Mouse (Mus musculus): ENCODE measurements at regions not wholly inside any gene's neighbourhood (a gene's known extent, or its start where the extent isn't known, plus 50 kb on each side); places are given as distances from the start of the nearest gene placed in this dataset.
A peak's percentile ranks its signal among the peaks of the same experiment; 100 is the strongest.

DNA sequence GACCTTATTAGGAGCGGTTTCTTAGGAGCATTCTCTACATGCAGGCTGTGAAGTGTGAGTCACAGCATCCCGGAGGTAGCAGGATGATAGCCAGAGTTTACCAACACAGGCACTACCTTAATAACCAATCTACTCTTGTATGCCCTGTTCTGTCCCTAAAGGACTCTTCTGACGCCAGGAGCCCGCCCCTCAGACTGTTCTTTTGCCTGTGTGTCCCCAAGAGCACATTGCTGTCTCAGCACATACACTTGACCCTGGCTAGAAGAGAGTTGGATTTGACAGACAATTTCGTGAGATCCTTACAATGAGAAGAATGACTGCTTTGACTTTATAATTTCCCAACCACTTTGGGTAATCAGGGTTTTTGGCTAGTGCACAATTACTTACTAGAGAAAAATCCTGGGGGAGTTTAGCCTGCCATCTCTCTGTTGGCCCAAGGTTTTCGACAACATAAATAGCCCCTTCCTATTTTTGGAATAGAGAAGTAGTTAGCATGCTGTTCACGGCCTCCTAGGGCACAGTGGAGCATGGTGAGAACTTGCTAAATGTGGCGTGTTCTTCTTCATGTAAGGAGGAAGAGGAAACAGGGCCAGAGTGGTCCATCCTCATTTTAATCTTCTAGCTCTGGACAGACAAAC lies 122.3 kb upstream of the C1qtnf7 start:
- intact Hi-C loops (cut with DNase I) = no loop called here
- Histone ChIP-seq H3K27ac (no peak overlapping the region), H3K27me3 (ENCODE audit: control insufficient read depth, insufficient read depth, low read length) (no peaks in the 10 kb centered on the region), H3K4me1 (ENCODE audit: control insufficient read depth, insufficient read depth, low read length) (no peaks in the 10 kb centered on the region), H3K36me3 (ENCODE audit: control insufficient read depth, insufficient read depth, low read length) (peaks cover 1% of the 10 kb centered on the region; the same call in 1 of the 2 replicates), H3K4me3 (no peak overlapping the region), H3K9ac (ENCODE audit: low read depth, low read length) (no peak overlapping the region), H3K79me2 (replicated peaks; ENCODE audit: control insufficient read depth, insufficient read depth, low read length) (no peaks in the 10 kb centered on the region)
- no peak for DNase-seq
- 45% methylated on average over 8 of the region's 8 CpGs for WGBS
- TF ChIP-seq CTCF (IDR thresholded peaks at IDR 0.05) (no peak), POLR2A (IDR thresholded peaks at IDR 0.05; ENCODE audit: insufficient read depth, low read depth, low read length) (no peak), EP300 (IDR thresholded peaks at IDR 0.05; ENCODE audit: insufficient read depth, low read depth, low read length) (no peak)

GRCm38 (mm10) chr5:43417259-43417658 lies 98.1 kb upstream of the C1qtnf7 start:
- Histone ChIP-seq H3K79me2 (replicated peaks; ENCODE audit: control insufficient read depth, insufficient read depth, low read length) (no peaks in the 10 kb centered on the region), H3K9ac (ENCODE audit: low read depth, low read length) (no peak overlapping the region), H3K27me3 (ENCODE audit: control insufficient read depth, insufficient read depth, low read length) (no peaks in the 10 kb centered on the region), H3K27ac (no peak overlapping the region), H3K4me3 (no peak overlapping the region), H3K4me1 (ENCODE audit: control insufficient read depth, insufficient read depth, low read length) (no peaks in the 10 kb centered on the region), H3K36me3 (ENCODE audit: control insufficient read depth, insufficient read depth, low read length) (no peaks in the 10 kb centered on the region)
- intact Hi-C loops (cut with DNase I) = no loop called here
- WGBS = 98% methylated on average over 2 of the region's 2 CpGs
- DNase-seq = no peak
- TF ChIP-seq CTCF (IDR thresholded peaks at IDR 0.05) (no peak), EP300 (IDR thresholded peaks at IDR 0.05; ENCODE audit: insufficient read depth, low read depth, low read length) (no peak), POLR2A (IDR thresholded peaks at IDR 0.05; ENCODE audit: insufficient read depth, low read depth, low read length) (no peak)

GRCm38 (mm10) chr5:43422815-43423687 lies 92.3 kb upstream of the C1qtnf7 start:
- no peak overlapping the region for H3K9ac ChIP-seq (ENCODE audit: low read depth, low read length)
- no peak overlapping the region for H3K4me3 ChIP-seq
- H3K27ac ChIP-seq = no peak overlapping the region
- H3K79me2 ChIP-seq (replicated peaks; ENCODE audit: control insufficient read depth, insufficient read depth, low read length) = no peaks in the 10 kb centered on the region
- no peaks in the 10 kb centered on the region; the same call in 1 of the 2 replicates for H3K4me1 ChIP-seq (ENCODE audit: control insufficient read depth, insufficient read depth, low read length)
- no peaks in the 10 kb centered on the region for H3K27me3 ChIP-seq (ENCODE audit: control insufficient read depth, insufficient read depth, low read length)
- intact Hi-C loops (cut with DNase I) = loop anchor here (2.0 kb wide), 1 partner anchor 212 kb away; no protein-coding TSS in a partner anchor
- peak; percentile 47 for DNase-seq
- WGBS = 72% methylated on average over 9 of the region's 9 CpGs
- H3K36me3 ChIP-seq (ENCODE audit: control insufficient read depth, insufficient read depth, low read length) = no peaks in the 10 kb centered on the region
- no peak for TF ChIP-seq EP300 (IDR thresholded peaks at IDR 0.05; ENCODE audit: insufficient read depth, low read depth, low read length)
- peak; percentile 85 for TF ChIP-seq CTCF (IDR thresholded peaks at IDR 0.05)
- no peak for TF ChIP-seq POLR2A (IDR thresholded peaks at IDR 0.05; ENCODE audit: insufficient read depth, low read depth, low read length)

DNA sequence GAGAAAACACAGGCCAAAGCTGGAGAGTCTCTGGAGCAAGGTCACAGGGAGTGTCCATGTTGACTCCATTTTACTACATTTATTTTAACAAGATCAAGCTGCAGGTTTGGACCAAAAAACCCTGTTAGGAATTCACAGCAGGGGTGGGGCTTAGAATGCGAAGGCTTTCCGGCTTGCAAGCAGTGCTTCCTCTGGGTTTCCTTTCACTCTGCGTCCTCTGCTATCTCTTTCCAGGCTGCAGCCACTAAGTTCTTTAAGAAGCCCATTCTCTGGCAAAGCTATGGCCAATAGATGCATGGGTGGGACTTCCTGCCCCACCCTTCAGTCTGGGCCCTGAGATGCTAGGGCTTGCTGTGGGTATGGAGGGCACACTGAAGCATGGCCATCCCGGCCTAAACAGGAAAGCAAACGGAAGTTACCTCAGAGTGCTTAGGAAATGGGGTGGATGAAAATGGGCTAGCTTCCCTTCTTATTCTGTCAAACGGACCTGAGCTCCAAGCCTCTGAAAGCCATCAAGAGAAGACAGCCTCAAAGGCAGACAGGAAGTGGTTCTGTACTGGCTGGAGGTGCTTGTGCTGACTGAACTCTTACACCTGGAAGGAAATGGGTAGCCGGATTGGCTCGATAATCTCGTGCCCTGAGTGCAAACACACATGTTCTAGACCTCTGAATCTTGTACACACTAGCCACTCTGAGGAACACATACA lies 90.6 kb upstream of the C1qtnf7 start:
- Histone ChIP-seq H3K27ac (no peak overlapping the region), H3K27me3 (ENCODE audit: control insufficient read depth, insufficient read depth, low read length) (no peaks in the 10 kb centered on the region), H3K4me3 (no peak overlapping the region), H3K9ac (ENCODE audit: low read depth, low read length) (no peak overlapping the region), H3K36me3 (ENCODE audit: control insufficient read depth, insufficient read depth, low read length) (no peaks in the 10 kb centered on the region), H3K79me2 (replicated peaks; ENCODE audit: control insufficient read depth, insufficient read depth, low read length) (no peaks in the 10 kb centered on the region), H3K4me1 (ENCODE audit: control insufficient read depth, insufficient read depth, low read length) (no peaks in the 10 kb centered on the region; the same call in 1 of the 2 replicates)
- 45% methylated on average over 9 of the region's 9 CpGs for WGBS
- no peak for TF ChIP-seq POLR2A (IDR thresholded peaks at IDR 0.05; ENCODE audit: insufficient read depth, low read depth, low read length)
- TF ChIP-seq EP300 (IDR thresholded peaks at IDR 0.05; ENCODE audit: insufficient read depth, low read depth, low read length) = no peak
- TF ChIP-seq CTCF (IDR thresholded peaks at IDR 0.05) = no peak
- intact Hi-C loops (cut with DNase I) = no loop called here
- no peak for DNase-seq

DNA sequence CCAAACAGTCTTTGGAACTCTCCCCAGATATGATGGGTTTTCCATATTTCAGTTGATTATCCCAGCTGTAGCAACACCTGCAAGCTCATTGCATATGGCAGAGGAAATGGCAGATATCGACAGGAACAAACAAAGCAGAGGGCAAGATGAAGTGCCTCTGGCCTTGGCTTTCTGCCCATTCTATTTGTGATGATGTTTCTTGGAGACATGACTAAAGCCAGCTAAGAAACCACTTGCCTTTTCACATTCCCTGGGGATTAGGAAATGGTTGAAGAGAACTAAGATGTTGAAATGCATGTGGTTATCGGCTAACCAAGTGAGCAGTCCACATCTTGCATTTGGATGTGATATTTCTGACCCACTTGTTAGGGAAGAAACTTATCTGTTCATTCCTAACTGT lies 82.0 kb upstream of the C1qtnf7 start:
- Histone ChIP-seq H3K4me1 (ENCODE audit: control insufficient read depth, insufficient read depth, low read length) (peaks cover 1% of the 10 kb centered on the region), H3K9ac (ENCODE audit: low read depth, low read length) (no peak overlapping the region), H3K36me3 (ENCODE audit: control insufficient read depth, insufficient read depth, low read length) (no peaks in the 10 kb centered on the region), H3K27ac (no peak overlapping the region), H3K79me2 (replicated peaks; ENCODE audit: control insufficient read depth, insufficient read depth, low read length) (no peaks in the 10 kb centered on the region), H3K4me3 (no peak overlapping the region), H3K27me3 (ENCODE audit: control insufficient read depth, insufficient read depth, low read length) (no peaks in the 10 kb centered on the region)
- WGBS = 35% methylated on average over 2 of the region's 2 CpGs
- TF ChIP-seq CTCF (IDR thresholded peaks at IDR 0.05) (no peak), EP300 (IDR thresholded peaks at IDR 0.05; ENCODE audit: insufficient read depth, low read depth, low read length) (no peak), POLR2A (IDR thresholded peaks at IDR 0.05; ENCODE audit: insufficient read depth, low read depth, low read length) (no peak)
- no peak for DNase-seq
- intact Hi-C loops (cut with DNase I) = no loop called here
